Mouse (Mus musculus) liver, embryonic 14.5 days (tissue): ENCODE data around the gene Adsl.

ENCODE experiments used
- CTCF ChIP-seq: IDR thresholded peaks from 2 replicates; pipeline ENCODE4 v1.5.1; 2016; ENCODE audit warnings: antibody characterized with exemption, low read depth, control low read depth
- EP300 ChIP-seq: IDR thresholded peaks from 2 replicates; pipeline ENCODE4 v1.6.1; 2016; ENCODE audit warnings: antibody characterized with exemption, low read depth

- no peak for TF ChIP-seq CTCF
- no peak for TF ChIP-seq EP300
Measured at GRCm38 (mm10) chr15:81015068-81015744, 66.9 kb downstream of the Adsl start.
